Mouse (Mus musculus) megakaryocyte, embryonic 14.5 days (primary cell): ENCODE measurements around the gene March6. TPM values are rescaled to one million over a fixed set of nuclear protein-coding genes. Genes with fewer than 3 reads are reported as not detected.

ENCODE experiments used
- H3K27me3 ChIP-seq: replicated peaks from 2 replicates; pipeline ENCODE3; 2012; ENCODE audit warnings: inconsistent platforms
- H3K36me3 ChIP-seq: replicated peaks from 2 replicates; pipeline ENCODE3; 2012; ENCODE audit warnings: low read length, inconsistent platforms, mixed read lengths
- H3K4me1 ChIP-seq: 2 replicates; pipeline ENCODE4 v1.6.1; 2012; ENCODE audit warnings: inconsistent platforms
- H3K4me3 ChIP-seq: replicated peaks from 2 replicates; pipeline ENCODE3; 2012; ENCODE audit warnings: moderate library complexity, mild to moderate bottlenecking, inconsistent platforms
- H3K9me3 ChIP-seq: 2 replicates; pipeline ENCODE4 v1.6.1; 2012; ENCODE audit warnings: inconsistent platforms
- FLI1 ChIP-seq: IDR thresholded peaks from 2 replicates; pipeline ENCODE4 v1.6.1; 2012; ENCODE audit warnings: low read length, inconsistent platforms, mixed read lengths
- GATA1 ChIP-seq: IDR thresholded peaks from 3 replicates; pipeline ENCODE4 v1.6.1; 2012; ENCODE audit warnings: mixed read lengths, low read length, inconsistent platforms, borderline replicate concordance
- polyA plus RNA-seq: library from polyadenylated mRNA; stranded (reverse); fragments of >175 nt; gene quantifications from 2 replicates; pipeline ENCODE4 v1.2.3, GENCODE M21; 2012; ENCODE audit warnings: low replicate concordance; ENCODE audit not compliant: insufficient read depth

Gene March6
- polyA plus RNA-seq, 1 experiment = 18.8 TPM

- Histone ChIP-seq H3K36me3 (peaks cover 4% of the 10 kb centered on the region), H3K4me3 (peak overlapping the region; percentile 76), H3K4me1 (peaks cover 82% of the 10 kb centered on the region), H3K27me3 (no peaks in the 10 kb centered on the region), H3K9me3 (0 out of 2 replicates have a peak, but pooled peaks cover 4% of the 10 kb centered on the region)
- TF ChIP-seq GATA1 (no peak), FLI1 (no peak)
These were observed 3.8 kb upstream of the March6 start for GRCm38 (mm10) chr15:31534421-31535258.

- Histone ChIP-seq H3K9me3 (0 out of 2 replicates have a peak, but pooled peaks cover 4% of the 10 kb centered on the region), H3K4me3 (peak overlapping the region; percentile 74), H3K36me3 (peaks cover 4% of the 10 kb centered on the region), H3K27me3 (no peaks in the 10 kb centered on the region), H3K4me1 (peaks cover 76% of the 10 kb centered on the region)
- TF ChIP-seq FLI1 (no peak), GATA1 (no peak; the same call in 2 of the 3 replicates)
These were observed 2.7 kb upstream of the March6 start for GRCm38 (mm10) chr15:31533529-31533928.

DNA sequence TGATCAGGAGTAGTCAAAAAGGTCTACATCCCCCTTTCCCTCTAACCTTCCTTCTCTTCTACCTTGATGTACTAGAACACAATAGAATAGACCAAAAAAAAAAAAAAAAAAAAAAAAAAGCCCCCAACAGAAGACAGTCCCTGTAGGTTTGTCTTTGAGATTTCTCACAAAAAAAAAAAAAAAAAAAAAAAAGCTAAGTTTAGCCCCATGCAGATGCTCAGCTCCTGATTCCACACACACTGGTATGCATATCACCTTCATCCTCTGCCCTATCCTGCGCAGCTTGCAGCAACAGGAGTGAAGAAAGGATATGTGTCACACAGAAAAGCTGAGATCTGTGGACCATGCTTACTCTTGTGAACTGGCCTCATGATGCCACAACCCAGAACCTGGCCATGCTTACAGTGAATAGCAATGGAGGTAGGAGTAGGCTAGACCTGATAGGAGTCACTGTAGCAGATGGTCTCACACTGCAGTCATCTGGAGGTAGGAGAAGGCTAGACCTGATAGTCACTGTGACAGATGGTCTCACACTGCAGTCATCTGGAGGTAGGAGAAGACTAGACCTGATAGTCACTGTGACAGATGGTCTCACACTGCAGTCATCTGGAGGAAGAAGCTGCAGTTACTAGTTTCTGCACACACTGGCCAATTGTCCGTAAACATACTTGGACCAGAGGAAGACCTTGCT is 1.6 kb upstream of the March6 start:
- Histone ChIP-seq H3K4me3 (peak overlapping the region; percentile 99), H3K9me3 (no peaks in the 10 kb centered on the region), H3K36me3 (peaks cover 9% of the 10 kb centered on the region), H3K4me1 (peaks cover 73% of the 10 kb centered on the region), H3K27me3 (no peaks in the 10 kb centered on the region)
- TF ChIP-seq FLI1 (no peak), GATA1 (no peak)

DNA sequence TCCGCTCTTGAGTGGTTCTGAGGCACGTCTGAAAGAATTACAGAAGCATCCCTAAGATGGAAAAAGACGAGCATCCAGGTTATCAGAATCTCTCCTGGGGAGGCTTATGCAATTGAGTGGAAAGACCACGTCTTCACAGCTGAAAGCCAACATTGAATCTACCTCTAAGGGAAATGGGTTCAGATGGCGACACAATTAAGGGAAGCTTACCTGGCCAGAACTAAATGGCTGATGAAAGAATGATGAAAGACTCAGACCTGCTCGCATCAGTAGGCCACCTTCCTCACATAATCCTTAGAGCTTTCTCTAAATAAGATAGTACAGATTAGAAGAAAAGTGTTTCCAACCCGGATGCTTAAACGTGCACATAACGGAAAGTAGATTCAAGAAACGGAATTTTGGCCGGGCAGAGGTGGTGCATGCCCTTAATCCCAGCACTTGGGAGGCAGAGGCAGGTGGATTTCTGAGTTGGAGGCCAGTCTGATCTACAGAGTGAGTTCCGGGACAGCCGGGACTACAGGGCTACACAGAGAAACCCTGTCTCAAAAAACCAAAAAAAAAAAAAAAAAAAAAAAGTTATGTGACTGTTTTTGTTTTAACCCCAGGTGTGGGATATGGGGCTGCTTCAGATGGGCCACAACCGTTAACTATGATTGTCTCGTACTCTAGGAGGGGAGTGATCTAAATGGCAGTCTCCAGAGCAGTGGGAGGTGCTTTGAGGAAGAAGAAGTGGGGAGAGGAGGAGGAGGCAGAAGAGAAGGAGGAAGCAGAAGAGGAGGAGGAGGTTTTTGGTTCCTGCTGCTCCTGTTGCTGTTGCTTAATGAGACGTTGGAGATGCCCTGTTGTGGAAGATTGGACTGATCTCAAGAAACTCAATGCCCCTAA is 835 bp upstream of the March6 start:
- peaks cover 69% of the 10 kb centered on the region for H3K4me1 ChIP-seq
- TF ChIP-seq FLI1 (no peak), GATA1 (no peak)
- H3K27me3 ChIP-seq = no peaks in the 10 kb centered on the region
- H3K36me3 ChIP-seq = peaks cover 13% of the 10 kb centered on the region
- H3K4me3 ChIP-seq = peak overlapping the region; percentile 99
- H3K9me3 ChIP-seq = no peaks in the 10 kb centered on the region

DNA sequence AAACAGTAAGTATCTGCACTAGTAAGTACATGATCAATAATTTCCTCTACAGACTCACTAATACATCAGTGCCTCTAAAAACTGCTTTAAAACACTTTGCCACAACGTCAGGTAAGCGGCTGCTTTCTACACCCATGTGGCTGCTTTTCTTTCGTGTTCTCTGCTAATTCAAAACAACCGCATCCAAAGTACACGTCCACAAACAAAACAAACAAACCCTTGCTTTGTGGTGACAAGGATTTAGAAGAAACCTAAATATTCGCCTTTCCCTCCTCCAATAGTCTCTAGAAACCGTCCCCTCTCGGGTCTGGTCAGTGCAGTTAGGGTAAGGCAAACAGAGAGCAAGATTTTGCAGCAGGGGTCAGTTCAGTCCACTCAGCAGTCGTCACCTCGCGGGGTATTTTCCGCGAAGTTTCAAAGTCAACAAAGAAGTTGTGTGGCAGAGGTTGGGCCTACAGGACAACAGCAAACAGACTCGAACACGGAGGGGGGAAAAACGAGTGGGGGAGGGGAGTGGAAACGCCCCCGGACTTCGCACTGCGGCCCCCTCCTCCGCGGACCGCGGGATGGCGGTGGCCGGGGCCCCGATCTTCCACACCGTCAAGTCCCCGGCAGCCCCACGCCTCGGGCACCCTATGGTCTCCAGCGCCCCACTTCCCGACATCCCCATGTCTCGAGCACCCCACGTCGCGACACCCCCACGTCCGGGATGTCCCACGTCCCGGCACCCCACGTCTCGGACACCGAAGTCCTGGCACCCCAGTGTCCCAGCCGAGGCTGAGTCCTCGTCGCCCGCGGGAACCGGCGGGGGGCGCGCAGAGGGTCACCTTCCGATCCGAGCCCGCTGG is 818 bp downstream of the March6 start:
- no peak for TF ChIP-seq GATA1
- Histone ChIP-seq H3K27me3 (no peaks in the 10 kb centered on the region), H3K36me3 (peaks cover 21% of the 10 kb centered on the region), H3K4me1 (peaks cover 62% of the 10 kb centered on the region), H3K9me3 (no peaks in the 10 kb centered on the region), H3K4me3 (peak overlapping the region; percentile 99)

DNA sequence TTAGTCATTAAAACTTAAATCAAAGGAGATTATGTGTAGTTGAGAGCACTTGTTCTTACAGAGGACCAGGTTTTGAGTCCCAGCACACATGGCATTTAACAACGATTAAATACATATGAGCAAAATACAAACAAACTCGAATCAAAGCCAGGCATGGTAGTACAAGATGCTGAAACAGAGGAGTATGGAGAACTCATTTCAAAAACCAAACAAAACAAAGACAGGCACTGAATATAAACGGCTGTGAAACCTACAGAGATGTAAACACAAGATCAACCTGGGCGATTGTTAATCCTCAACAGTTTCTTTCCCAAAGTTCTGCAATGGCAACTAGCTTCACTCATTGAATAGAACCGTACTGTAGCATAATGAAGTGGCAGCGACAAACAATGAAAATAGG is 1.8 kb downstream of the March6 start:
- Histone ChIP-seq H3K27me3 (no peaks in the 10 kb centered on the region), H3K4me1 (peaks cover 62% of the 10 kb centered on the region)

GRCm38 (mm10) chr15:31528477-31528876 is 2.4 kb downstream of the March6 start:
- Histone ChIP-seq H3K9me3 (no peaks in the 10 kb centered on the region), H3K4me1 (peaks cover 62% of the 10 kb centered on the region), H3K4me3 (peak overlapping the region; percentile 99), H3K36me3 (peaks cover 27% of the 10 kb centered on the region), H3K27me3 (no peaks in the 10 kb centered on the region)
- TF ChIP-seq GATA1 (no peak), FLI1 (no peak)

More for the DNA sequence above, 1.8 kb downstream of the March6 start:
- H3K36me3 ChIP-seq = peaks cover 24% of the 10 kb centered on the region
- no peaks in the 10 kb centered on the region for H3K9me3 ChIP-seq
- H3K4me3 ChIP-seq = peak overlapping the region; percentile 99
- TF ChIP-seq FLI1 (no peak), GATA1 (no peak)

DNA sequence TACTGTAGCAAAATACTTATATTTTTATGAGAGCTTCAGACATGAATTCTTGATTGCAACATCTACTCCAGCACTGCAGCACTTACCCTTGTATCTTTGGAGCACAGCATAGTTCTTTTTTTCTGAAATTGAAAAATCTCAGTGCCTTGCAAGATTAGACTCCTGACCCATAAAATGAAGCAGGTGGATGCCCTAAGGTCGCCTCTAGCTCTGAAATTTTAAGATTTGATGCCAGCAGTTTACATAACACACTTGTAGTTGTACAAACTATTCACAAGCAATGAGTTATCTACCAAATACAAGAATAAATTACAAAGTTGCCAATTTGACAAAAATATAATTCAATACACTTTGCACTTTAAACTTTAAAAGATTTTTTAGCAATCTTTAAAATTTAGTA is 4.4 kb downstream of the March6 start:
- no peaks in the 10 kb centered on the region for H3K9me3 ChIP-seq
- H3K36me3 ChIP-seq = peaks cover 27% of the 10 kb centered on the region
- TF ChIP-seq GATA1 = no peak
- TF ChIP-seq FLI1 = no peak
- H3K4me1 ChIP-seq = peaks cover 62% of the 10 kb centered on the region
- H3K27me3 ChIP-seq = no peaks in the 10 kb centered on the region
- no peak overlapping the region for H3K4me3 ChIP-seq

DNA sequence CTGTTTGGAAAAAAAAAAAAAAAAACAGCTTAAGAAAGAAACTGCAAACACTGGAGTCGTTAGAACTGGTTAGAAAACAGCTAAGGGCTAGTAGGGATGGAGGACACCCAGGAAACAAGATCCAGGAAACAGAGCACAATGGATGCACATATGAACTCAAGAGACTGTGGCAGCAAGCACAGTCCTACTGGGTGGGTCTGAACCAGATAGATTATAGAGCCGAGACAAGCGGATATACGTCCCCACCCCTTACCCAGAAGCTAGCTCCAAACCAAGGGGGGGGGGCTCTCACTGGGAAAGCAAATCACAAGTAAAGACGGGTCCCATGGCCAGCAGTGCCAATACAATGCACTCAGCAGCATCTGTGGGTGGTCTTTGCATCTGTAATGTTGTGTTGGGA is 11.9 kb downstream of the March6 start:
- peaks cover 6% of the 10 kb centered on the region for H3K36me3 ChIP-seq

More for the DNA sequence above, 11.9 kb downstream of the March6 start:
- Histone ChIP-seq H3K9me3 (no peaks in the 10 kb centered on the region), H3K4me1 (peaks cover 89% of the 10 kb centered on the region), H3K27me3 (no peaks in the 10 kb centered on the region), H3K4me3 (no peak overlapping the region)
- TF ChIP-seq GATA1 (no peak), FLI1 (no peak)
